Mouse (Mus musculus): ENCODE results near the gene Traf2. TPM values are rescaled to one million over a fixed set of nuclear protein-coding genes. Genes with fewer than 3 reads are reported as not detected.

The Traf2 gene
- total RNA-seq (2012; rRNA removed), result 7.9 and 9.1 TPM in 2 replicates

DNA sequence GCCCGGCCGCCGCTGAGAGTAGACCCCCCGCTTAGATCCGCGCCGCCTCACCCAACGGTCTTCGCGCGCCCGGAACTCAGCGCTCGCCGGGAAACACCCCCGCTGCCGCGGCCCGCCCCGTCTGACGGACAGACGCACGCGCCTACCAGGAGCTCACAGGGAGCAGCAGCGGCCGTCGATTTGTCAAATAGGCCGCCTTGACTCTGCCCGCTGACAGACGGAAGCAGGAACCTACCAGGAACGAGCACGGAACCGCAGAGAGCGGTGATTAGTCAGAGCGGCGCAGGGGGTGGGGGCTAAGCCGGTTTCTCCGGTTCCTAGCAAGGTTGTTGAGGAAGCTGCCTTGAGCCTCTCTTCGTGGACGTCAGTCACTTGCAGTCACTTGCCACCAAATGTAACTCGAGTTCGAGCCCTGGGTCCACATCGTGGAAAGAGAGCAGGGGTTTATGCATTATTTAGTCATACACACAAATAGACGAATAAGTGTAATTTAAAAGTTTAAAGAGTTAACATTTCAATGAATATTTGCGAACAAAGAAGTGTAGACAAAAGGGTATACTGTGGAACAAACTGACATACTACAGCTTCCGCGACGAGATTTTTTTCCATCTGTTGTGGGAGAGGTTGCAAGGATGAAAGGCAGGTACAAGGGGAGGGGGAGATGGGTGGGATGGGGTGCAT is at the start of gene Traf2:
Gene Traf2, minus strand, starts transcription at position 130 of the 681 bp plus-strand sequence.
- H3K9me3 ChIP-seq (ENCODE audit: control insufficient read depth, insufficient read depth, low read depth, low read length), result no peaks in the 10 kb centered on the region
- in situ Hi-C loops (cut with MboI; ENCODE audit: low sequenced_read_pairs in 2 of 2, unreplicated experiment in 2 of 2), result no loop called here

DNA sequence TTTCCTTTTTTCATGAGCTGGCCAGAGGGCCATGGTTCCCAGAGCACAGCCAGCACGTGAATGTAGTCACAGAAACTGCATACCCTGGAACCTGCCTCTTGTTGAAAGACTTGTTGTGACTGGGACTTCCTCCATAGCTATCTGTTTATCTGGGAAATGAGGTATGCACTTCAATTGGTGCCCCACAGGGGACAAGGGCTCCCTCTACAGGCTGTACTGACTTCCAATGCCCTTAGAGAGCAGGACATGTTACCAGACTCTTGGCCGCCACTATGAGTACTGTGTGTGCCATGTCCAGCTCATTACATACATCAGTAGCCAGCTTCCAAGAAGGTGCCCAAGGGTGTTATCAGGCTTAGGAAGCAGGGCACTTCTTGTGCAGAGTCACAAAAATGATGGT is 45.1 kb upstream of the Traf2 start:
- in situ Hi-C loops (cut with MboI; ENCODE audit: low sequenced_read_pairs in 2 of 2, unreplicated experiment in 2 of 2), result no loop called here
- TF ChIP-seq HCFC1 (IDR thresholded peaks at IDR 0.05; ENCODE audit: borderline replicate concordance, insufficient read depth, low read length), result no peak
- TF ChIP-seq ZC3H11A (IDR thresholded peaks at IDR 0.05; ENCODE audit: borderline replicate concordance, low read depth, low read length), result no peak
- no peak for TF ChIP-seq MAFK (IDR thresholded peaks at IDR 0.05; ENCODE audit: insufficient read depth, low read depth, low read length)
- no peak for TF ChIP-seq ZNF384 (IDR thresholded peaks at IDR 0.05; ENCODE audit: low read depth, low read length)
- no peak for TF ChIP-seq CHD2 (IDR thresholded peaks at IDR 0.05; ENCODE audit: low read depth, low read length)
- H3K36me3 ChIP-seq (ENCODE audit: control insufficient read depth, insufficient read depth, low read length, poor library complexity, severe bottlenecking), result peaks cover 36% of the 10 kb centered on the region

More for the DNA sequence above, at the start of gene Traf2:
- Histone ChIP-seq H3K9ac (ENCODE audit: insufficient read depth, low read depth, low read length, poor library complexity, severe bottlenecking) (peak within 1 kb of the TSS; percentile 83), H3K27ac (ENCODE audit: insufficient read depth, low read depth, low read length, poor library complexity, severe bottlenecking) (no peak within 1 kb of the TSS; the same call in 1 of the 2 replicates), H3K4me1 (ENCODE audit: control insufficient read depth in 2 of 2, insufficient read depth in 2 of 2, low read length in 2 of 2, poor library complexity in 1 of 2) (peaks cover 0 to 3% of the 10 kb centered on the region in 2 experiments; a peak in 1 of 4 replicates), H3K4me3 (ENCODE audit: insufficient read depth in 1 of 2, low read depth in 1 of 2, low read length in 2 of 2, poor library complexity in 1 of 2, severe bottlenecking in 1 of 2) (peak within 1 kb of the TSS; percentile 78), H3K36me3 (ENCODE audit: control insufficient read depth, insufficient read depth, low read length, poor library complexity, severe bottlenecking) (no peaks in the 10 kb centered on the region)
- DNase-seq (ENCODE audit: low read depth, low spot score), result peak; percentile 97
- no peak for TF ChIP-seq HCFC1 (IDR thresholded peaks at IDR 0.05; ENCODE audit: borderline replicate concordance, insufficient read depth, low read length)
- TF ChIP-seq CHD2 (IDR thresholded peaks at IDR 0.05; ENCODE audit: low read depth, low read length), result peak; percentile 97

DNA sequence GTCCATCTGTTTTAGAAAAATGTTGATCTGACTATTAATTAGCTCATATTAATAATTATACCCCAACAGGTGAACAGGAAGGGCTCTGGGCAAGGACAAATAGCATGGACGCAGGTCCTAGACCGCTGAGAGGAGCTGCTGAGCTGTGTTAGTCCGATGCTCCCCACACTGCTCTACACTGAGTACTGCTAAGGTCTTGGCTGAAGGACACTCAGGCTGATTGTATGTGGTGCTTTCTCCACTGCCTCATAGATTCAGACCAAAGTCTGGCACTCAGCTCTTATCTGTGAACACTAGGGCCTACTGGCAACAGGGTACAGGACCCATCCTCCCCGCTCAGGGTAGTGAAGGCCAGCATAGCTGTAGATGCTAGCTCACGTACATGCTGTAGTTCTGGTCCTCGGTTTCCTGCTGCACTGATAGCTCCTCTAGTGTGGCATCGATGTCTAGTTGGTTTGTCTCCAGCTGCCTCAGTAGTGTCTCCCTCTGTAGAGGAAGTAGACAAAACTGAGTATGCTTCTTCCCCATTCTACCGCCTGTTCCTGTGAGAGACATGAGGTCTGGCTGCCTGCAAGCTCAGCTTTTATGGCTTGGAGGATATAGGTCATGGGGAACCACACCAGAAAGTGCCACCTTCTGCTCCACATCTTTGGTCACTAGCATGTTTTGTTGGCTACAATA is 41.6 kb upstream of the Traf2 start:
- Histone ChIP-seq H3K36me3 (ENCODE audit: control insufficient read depth, insufficient read depth, low read length, poor library complexity, severe bottlenecking) (peaks cover 41% of the 10 kb centered on the region; the same call in 1 of the 2 replicates), H3K9me3 (ENCODE audit: control insufficient read depth, insufficient read depth, low read depth, low read length) (no peaks in the 10 kb centered on the region), H3K4me3 (ENCODE audit: insufficient read depth in 1 of 2, low read depth in 1 of 2, low read length in 2 of 2, poor library complexity in 1 of 2, severe bottlenecking in 1 of 2) (no peak overlapping the region), H3K9ac (ENCODE audit: insufficient read depth, low read depth, low read length, poor library complexity, severe bottlenecking) (no peak overlapping the region), H3K4me1 (ENCODE audit: control insufficient read depth in 2 of 2, insufficient read depth in 2 of 2, low read length in 2 of 2, poor library complexity in 1 of 2) (peaks cover 0 to 3% of the 10 kb centered on the region in 2 experiments; a peak in 1 of 4 replicates), H3K27ac (ENCODE audit: insufficient read depth, low read depth, low read length, poor library complexity, severe bottlenecking) (no peak overlapping the region)
- no peak for TF ChIP-seq MAFK (IDR thresholded peaks at IDR 0.05; ENCODE audit: insufficient read depth, low read depth, low read length)
- no peak for TF ChIP-seq ZNF384 (IDR thresholded peaks at IDR 0.05; ENCODE audit: low read depth, low read length)
- no peak for TF ChIP-seq CHD2 (IDR thresholded peaks at IDR 0.05; ENCODE audit: low read depth, low read length)
- in situ Hi-C loops (cut with MboI; ENCODE audit: low sequenced_read_pairs in 2 of 2, unreplicated experiment in 2 of 2), result no loop called here
- no peak for DNase-seq (ENCODE audit: low read depth, low spot score)

More for the DNA sequence above, 45.1 kb upstream of the Traf2 start:
- no peaks in the 10 kb centered on the region for H3K9me3 ChIP-seq (ENCODE audit: control insufficient read depth, insufficient read depth, low read depth, low read length)
- H3K4me3 ChIP-seq (ENCODE audit: insufficient read depth in 1 of 2, low read depth in 1 of 2, low read length in 2 of 2, poor library complexity in 1 of 2, severe bottlenecking in 1 of 2), result no peak overlapping the region
- no peak for DNase-seq (ENCODE audit: low read depth, low spot score)
- H3K9ac ChIP-seq (ENCODE audit: insufficient read depth, low read depth, low read length, poor library complexity, severe bottlenecking), result no peak overlapping the region
- no peak overlapping the region for H3K27ac ChIP-seq (ENCODE audit: insufficient read depth, low read depth, low read length, poor library complexity, severe bottlenecking)
- H3K4me1 ChIP-seq (ENCODE audit: control insufficient read depth in 2 of 2, insufficient read depth in 2 of 2, low read length in 2 of 2, poor library complexity in 1 of 2), result no peaks in the 10 kb centered on the region

DNA sequence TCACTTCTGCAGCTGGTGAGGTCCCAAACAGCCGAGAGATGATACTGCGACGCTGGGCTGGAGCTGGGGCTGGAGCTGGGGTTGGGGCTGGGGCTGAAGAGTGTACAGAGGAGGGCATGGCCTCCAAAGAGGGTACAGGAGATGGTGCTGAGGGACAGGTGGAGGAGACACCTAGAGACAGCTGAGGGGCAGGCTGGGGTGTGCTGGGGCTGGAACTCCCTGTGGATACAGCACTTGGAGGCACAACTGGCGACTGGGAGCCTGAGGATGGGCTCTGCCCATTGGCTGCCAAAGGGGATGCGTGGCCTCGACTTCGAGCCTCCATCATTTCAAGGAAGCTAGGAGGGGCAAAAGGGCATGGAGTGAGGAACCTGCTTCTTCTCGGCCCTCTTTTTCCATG is 40.5 kb upstream of the Traf2 start:
- in situ Hi-C loops (cut with MboI; ENCODE audit: low sequenced_read_pairs in 2 of 2, unreplicated experiment in 2 of 2), result no loop called here

More for the DNA sequence above, 40.5 kb upstream of the Traf2 start:
- Histone ChIP-seq H3K4me3 (ENCODE audit: insufficient read depth in 1 of 2, low read depth in 1 of 2, low read length in 2 of 2, poor library complexity in 1 of 2, severe bottlenecking in 1 of 2) (no peak overlapping the region), H3K36me3 (ENCODE audit: control insufficient read depth, insufficient read depth, low read length, poor library complexity, severe bottlenecking) (peaks cover 36% of the 10 kb centered on the region; the same call in 1 of the 2 replicates), H3K9ac (ENCODE audit: insufficient read depth, low read depth, low read length, poor library complexity, severe bottlenecking) (no peak overlapping the region), H3K9me3 (ENCODE audit: control insufficient read depth, insufficient read depth, low read depth, low read length) (no peaks in the 10 kb centered on the region), H3K27ac (ENCODE audit: insufficient read depth, low read depth, low read length, poor library complexity, severe bottlenecking) (no peak overlapping the region), H3K4me1 (ENCODE audit: control insufficient read depth in 2 of 2, insufficient read depth in 2 of 2, low read length in 2 of 2, poor library complexity in 1 of 2) (peaks cover 0 to 5% of the 10 kb centered on the region in 2 experiments; a peak in 1 of 4 replicates)
- no peak for DNase-seq (ENCODE audit: low read depth, low spot score)
- no peak for TF ChIP-seq ZC3H11A (IDR thresholded peaks at IDR 0.05; ENCODE audit: borderline replicate concordance, low read depth, low read length)
- TF ChIP-seq HCFC1 (IDR thresholded peaks at IDR 0.05; ENCODE audit: borderline replicate concordance, insufficient read depth, low read length), result no peak
- no peak for TF ChIP-seq CHD2 (IDR thresholded peaks at IDR 0.05; ENCODE audit: low read depth, low read length)
- TF ChIP-seq ZNF384 (IDR thresholded peaks at IDR 0.05; ENCODE audit: low read depth, low read length), result no peak
- TF ChIP-seq MAFK (IDR thresholded peaks at IDR 0.05; ENCODE audit: insufficient read depth, low read depth, low read length), result no peak
